Mouse (Mus musculus) heart, embryonic 13.5 days (tissue): ENCODE measurements at regions not wholly inside any gene's neighbourhood (a gene's known extent, or its start where the extent isn't known, plus 50 kb on each side); places are given as distances from the start of the nearest gene placed in this dataset.

Source experiments
- ATAC-seq: fragments of 200-750 bp; cut with Nextera tagmentation; 2 replicates; pipeline ENCODE4 v1.8.0; 2017; ENCODE audit warnings: moderate TSS enrichment; ENCODE audit not compliant: insufficient number of reproducible peaks, low FRiP score, low TSS enrichment; ENCODE audit errors: extremely low read depth
- H3K27ac ChIP-seq: fragments of 300-500 bp; sonication (generic); replicated peaks from 2 replicates; pipeline ENCODE4 v1.5.1; 2015; ENCODE audit warnings: moderate library complexity, mild to moderate bottlenecking, inconsistent platforms
- H3K27me3 ChIP-seq: fragments of 300-500 bp; sonication (generic); replicated peaks from 2 replicates; pipeline ENCODE4 v1.6.1; 2015; ENCODE audit warnings: mild to moderate bottlenecking, inconsistent platforms
- H3K36me3 ChIP-seq: fragments of 300-500 bp; sonication (generic); 2 replicates; pipeline ENCODE4 v1.6.1; 2015; ENCODE audit warnings: mild to moderate bottlenecking, inconsistent platforms
- H3K4me1 ChIP-seq: fragments of 300-500 bp; sonication (generic); 2 replicates; pipeline ENCODE4 v1.6.1; 2015; ENCODE audit warnings: inconsistent platforms
- H3K4me2 ChIP-seq: fragments of 300-500 bp; sonication (generic); 2 replicates; pipeline ENCODE4 v1.6.1; 2015; ENCODE audit warnings: inconsistent platforms, mild to moderate bottlenecking, moderate library complexity
- H3K4me3 ChIP-seq: fragments of 300-500 bp; sonication (generic); 2 replicates; pipeline ENCODE4 v1.5.1; 2015; ENCODE audit warnings: moderate library complexity, mild to moderate bottlenecking, inconsistent platforms
- H3K9ac ChIP-seq: fragments of 300-500 bp; sonication (generic); 2 replicates; pipeline ENCODE4 v1.6.1; 2015; ENCODE audit warnings: inconsistent platforms, mild to moderate bottlenecking, moderate library complexity
- H3K9me3 ChIP-seq: fragments of 300-500 bp; sonication (generic); 2 replicates; pipeline ENCODE4 v1.6.1; 2016; ENCODE audit warnings: inconsistent platforms
- WGBS: fragments of 180-500 bp; shearing (Covaris S2); methylation state at CpG from one replicate; pipeline ENCODE4 v1.1.7; 2015; ENCODE audit warnings: mixed read lengths; 5-methylcytosine and 5-hydroxymethylcytosine counted together

- no peaks in the 10 kb centered on the region for H3K27me3 ChIP-seq
- no peak overlapping the region for H3K4me3 ChIP-seq
- no peak overlapping the region for H3K4me2 ChIP-seq
- 76% methylated on average over 2 of the region's 2 CpGs for WGBS
- H3K9me3 ChIP-seq = no peaks in the 10 kb centered on the region
- no peak overlapping the region for H3K9ac ChIP-seq
- ATAC-seq = no peak
- no peaks in the 10 kb centered on the region for H3K36me3 ChIP-seq
- H3K27ac ChIP-seq = no peak overlapping the region
- H3K4me1 ChIP-seq = peaks cover 10% of the 10 kb centered on the region
These were observed 172.0 kb upstream of the Lyplal1 start for GRCm38 (mm10) chr1:186289117-186289516.

- no peak overlapping the region for H3K4me2 ChIP-seq
- H3K27me3 ChIP-seq = no peaks in the 10 kb centered on the region
- H3K4me1 ChIP-seq = peaks cover 4% of the 10 kb centered on the region; the same call in 1 of the 2 replicates
- 67% methylated on average over 8 of the region's 8 CpGs for WGBS
- H3K27ac ChIP-seq = no peak overlapping the region
- no peak for ATAC-seq
- no peak overlapping the region for H3K4me3 ChIP-seq
- no peaks in the 10 kb centered on the region for H3K36me3 ChIP-seq
- H3K9me3 ChIP-seq = no peaks in the 10 kb centered on the region
- no peak overlapping the region for H3K9ac ChIP-seq
These were observed 170.7 kb upstream of the Lyplal1 start for GRCm38 (mm10) chr1:186287831-186288230.

DNA sequence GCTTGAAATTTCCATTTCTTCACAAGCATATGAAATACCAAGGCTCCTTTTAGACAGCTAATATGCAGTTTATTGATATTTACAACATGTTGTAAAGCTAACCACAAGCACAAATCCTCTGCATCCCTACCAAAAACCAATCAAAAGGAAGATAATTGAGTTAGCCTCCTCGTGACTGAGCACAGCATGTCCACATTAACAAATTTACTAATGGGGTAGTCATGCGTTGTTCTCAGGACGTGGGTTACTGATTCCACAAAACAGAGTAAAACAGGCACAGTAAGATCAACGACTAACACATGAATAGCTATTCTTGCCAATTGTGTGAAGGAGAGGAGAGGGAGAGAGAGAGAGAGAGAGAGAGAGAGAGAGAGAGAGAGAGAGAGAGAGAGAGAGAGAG lies 169.3 kb upstream of the Lyplal1 start:
- peaks cover 4% of the 10 kb centered on the region; the same call in 1 of the 2 replicates for H3K4me1 ChIP-seq
- H3K27ac ChIP-seq = no peak overlapping the region
- WGBS = 75% methylated on average over 4 of the region's 4 CpGs
- H3K36me3 ChIP-seq = no peaks in the 10 kb centered on the region
- no peak for ATAC-seq
- no peaks in the 10 kb centered on the region for H3K27me3 ChIP-seq
- no peaks in the 10 kb centered on the region for H3K9me3 ChIP-seq
- H3K4me2 ChIP-seq = no peak overlapping the region
- H3K4me3 ChIP-seq = no peak overlapping the region
- H3K9ac ChIP-seq = no peak overlapping the region

GRCm38 (mm10) chr1:186277981-186278634 lies 161.0 kb upstream of the Lyplal1 start:
- no peaks in the 10 kb centered on the region for H3K9me3 ChIP-seq
- no peak overlapping the region for H3K4me2 ChIP-seq
- no peak overlapping the region for H3K4me3 ChIP-seq
- ATAC-seq = no peak
- H3K4me1 ChIP-seq = no peaks in the 10 kb centered on the region
- H3K36me3 ChIP-seq = no peaks in the 10 kb centered on the region
- WGBS = 75% methylated on average over 11 of the region's 11 CpGs
- H3K27me3 ChIP-seq = no peaks in the 10 kb centered on the region
- no peak overlapping the region for H3K27ac ChIP-seq
- H3K9ac ChIP-seq = no peak overlapping the region

GRCm38 (mm10) chr1:186271436-186271835 lies 154.3 kb upstream of the Lyplal1 start:
- Histone ChIP-seq H3K36me3 (no peaks in the 10 kb centered on the region), H3K9me3 (peaks cover under 1% of the 10 kb centered on the region; the same call in 1 of the 2 replicates), H3K27me3 (no peaks in the 10 kb centered on the region), H3K27ac (no peak overlapping the region), H3K4me2 (no peak overlapping the region), H3K9ac (no peak overlapping the region), H3K4me1 (peaks cover 11% of the 10 kb centered on the region), H3K4me3 (no peak overlapping the region)
- 80% methylated on average over 2 of the region's 2 CpGs for WGBS
- ATAC-seq = no peak

DNA sequence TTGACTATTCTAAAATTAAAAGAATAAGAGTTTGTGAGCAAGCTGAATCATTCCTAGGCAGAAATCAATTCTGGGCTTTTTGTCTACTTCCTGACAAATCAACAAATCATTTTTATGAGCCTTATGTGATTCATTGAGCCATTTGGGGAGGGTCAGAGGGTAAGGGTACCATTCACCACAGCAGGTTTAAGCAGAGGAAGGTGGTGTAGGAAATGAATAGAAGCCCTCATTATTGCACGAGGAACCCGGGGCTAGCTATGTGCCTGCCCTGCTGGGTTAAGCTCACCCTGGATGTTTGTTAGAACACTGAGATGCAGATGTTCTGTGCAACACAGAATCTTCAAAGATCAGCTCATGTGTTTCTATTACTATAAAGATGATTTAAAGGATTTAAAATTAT lies 150.2 kb upstream of the Lyplal1 start:
- Histone ChIP-seq H3K4me1 (peaks cover 20% of the 10 kb centered on the region), H3K27ac (no peak overlapping the region), H3K9me3 (peaks cover 6% of the 10 kb centered on the region; the same call in 1 of the 2 replicates), H3K4me2 (no peak overlapping the region), H3K9ac (no peak overlapping the region), H3K4me3 (no peak overlapping the region), H3K27me3 (no peaks in the 10 kb centered on the region), H3K36me3 (no peaks in the 10 kb centered on the region)
- 78% methylated on average over 2 of the region's 2 CpGs for WGBS
- no peak for ATAC-seq

DNA sequence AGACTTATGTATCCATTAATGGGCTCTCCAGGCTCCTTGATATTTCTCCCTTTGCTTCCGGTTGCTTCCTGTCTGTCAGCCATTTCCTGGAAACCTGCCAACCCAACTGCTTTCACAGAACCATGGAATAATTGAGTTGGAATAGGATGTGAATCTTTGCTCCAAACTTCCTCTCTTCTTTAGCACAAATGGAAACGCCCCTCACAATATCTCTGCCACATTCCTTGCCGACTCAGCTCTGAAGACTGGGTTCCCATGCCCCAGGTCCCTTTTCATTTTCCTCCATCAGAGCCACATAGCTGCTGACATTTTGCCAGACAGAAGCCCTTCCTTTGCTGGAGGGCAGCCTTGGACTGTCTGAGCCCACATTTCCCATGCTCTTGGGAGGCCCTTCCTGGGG lies 147.5 kb upstream of the Lyplal1 start:
- Histone ChIP-seq H3K27me3 (no peaks in the 10 kb centered on the region), H3K36me3 (no peaks in the 10 kb centered on the region), H3K4me1 (peaks cover 41% of the 10 kb centered on the region), H3K4me3 (no peak overlapping the region), H3K27ac (peak overlapping the region; percentile 85), H3K9me3 (peaks cover 6% of the 10 kb centered on the region; the same call in 1 of the 2 replicates), H3K4me2 (0 out of 2 replicates have a peak overlapping the region, but pooled peaks have one; percentile 4), H3K9ac (no peak overlapping the region)
- no peak for ATAC-seq
- WGBS = 38% methylated on average over 3 of the region's 3 CpGs

DNA sequence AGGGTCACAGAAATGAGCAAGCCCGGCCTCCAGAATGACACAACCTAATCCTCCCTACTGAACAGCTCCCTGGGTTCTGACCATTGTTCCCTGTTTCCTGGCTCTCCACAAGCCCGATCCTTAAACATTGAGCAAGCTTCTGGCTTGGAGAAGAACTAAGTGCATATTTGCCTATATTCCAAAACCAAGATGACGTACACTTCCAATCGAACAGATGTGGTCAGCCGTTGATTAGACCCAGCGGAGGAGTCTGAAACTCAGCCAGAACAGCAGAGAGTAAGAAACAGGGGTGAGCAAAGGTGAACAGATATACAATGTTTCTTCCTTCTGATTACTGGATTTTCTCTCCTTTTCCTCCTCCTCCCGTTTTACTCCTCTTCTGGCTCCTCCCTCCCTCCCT lies 146.8 kb upstream of the Lyplal1 start:
- peaks cover 6% of the 10 kb centered on the region; the same call in 1 of the 2 replicates for H3K9me3 ChIP-seq
- no peaks in the 10 kb centered on the region for H3K27me3 ChIP-seq
- H3K4me1 ChIP-seq = peaks cover 36% of the 10 kb centered on the region
- H3K4me3 ChIP-seq = no peak overlapping the region
- 49% methylated on average over 7 of the region's 7 CpGs for WGBS
- no peak overlapping the region for H3K4me2 ChIP-seq
- no peaks in the 10 kb centered on the region for H3K36me3 ChIP-seq
- H3K9ac ChIP-seq = no peak overlapping the region
- ATAC-seq = no peak
- H3K27ac ChIP-seq = peak overlapping the region; percentile 65

DNA sequence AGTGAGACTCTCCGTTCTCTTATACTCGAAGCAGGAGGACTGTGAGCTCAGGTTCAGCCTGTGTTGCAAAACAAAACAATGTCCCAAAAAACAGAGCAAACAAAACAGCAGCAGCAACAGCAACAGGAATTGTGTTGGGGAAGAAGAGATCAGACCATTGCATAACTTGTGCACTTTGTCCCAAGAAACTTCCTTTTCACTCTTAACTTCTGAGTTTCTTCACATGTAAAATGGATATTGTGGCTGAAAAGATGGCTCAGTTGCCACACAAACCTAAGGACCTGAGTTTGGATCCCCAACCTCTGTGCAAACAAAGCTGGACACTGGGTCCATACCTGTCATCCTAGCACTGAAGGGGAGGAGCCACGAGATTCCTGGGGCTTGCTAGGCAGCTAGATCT lies 146.1 kb upstream of the Lyplal1 start:
- Histone ChIP-seq H3K4me3 (no peak overlapping the region), H3K9me3 (peaks cover 6% of the 10 kb centered on the region; the same call in 1 of the 2 replicates), H3K27me3 (no peaks in the 10 kb centered on the region), H3K27ac (peak overlapping the region; percentile 65), H3K36me3 (no peaks in the 10 kb centered on the region), H3K4me2 (no peak overlapping the region), H3K4me1 (peaks cover 30% of the 10 kb centered on the region), H3K9ac (no peak overlapping the region)
- no peak for ATAC-seq
- 69% methylated on average over 3 of the region's 3 CpGs for WGBS

GRCm38 (mm10) chr1:186262040-186262439 lies 144.9 kb upstream of the Lyplal1 start:
- Histone ChIP-seq H3K4me3 (no peak overlapping the region), H3K4me1 (peaks cover 34% of the 10 kb centered on the region), H3K36me3 (no peaks in the 10 kb centered on the region), H3K9ac (no peak overlapping the region), H3K9me3 (peaks cover 6% of the 10 kb centered on the region; the same call in 1 of the 2 replicates), H3K27me3 (no peaks in the 10 kb centered on the region), H3K4me2 (no peak overlapping the region), H3K27ac (peak overlapping the region; percentile 69)
- WGBS = 70% methylated on average over 6 of the region's 6 CpGs
- no peak for ATAC-seq

DNA sequence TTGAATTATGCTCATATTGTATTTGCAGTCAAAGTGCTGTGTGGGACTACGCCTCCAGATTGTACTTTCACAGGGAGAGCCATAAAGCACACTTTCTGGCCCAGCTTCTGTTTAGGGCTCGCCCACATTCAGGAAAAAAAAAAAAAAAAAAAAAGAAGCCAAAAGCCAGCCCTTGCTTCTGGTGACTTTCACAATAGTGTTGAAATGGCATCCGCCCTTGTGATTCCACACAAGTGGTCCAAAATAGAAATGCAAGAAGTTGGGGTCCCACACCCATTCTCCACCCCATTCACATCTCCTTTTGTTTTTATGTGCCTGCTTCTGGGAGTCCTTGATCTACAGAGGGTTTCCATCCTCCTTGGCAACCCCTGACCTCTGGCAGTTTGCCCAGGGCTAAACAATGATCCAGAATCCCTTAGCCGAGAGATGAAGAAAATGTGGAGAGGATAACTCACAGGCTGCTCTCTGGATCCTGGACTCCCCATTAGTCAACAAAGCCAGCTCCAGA lies 144.3 kb upstream of the Lyplal1 start:
- no peaks in the 10 kb centered on the region for H3K36me3 ChIP-seq
- H3K27ac ChIP-seq = peak overlapping the region; percentile 69
- no peaks in the 10 kb centered on the region for H3K27me3 ChIP-seq
- ATAC-seq = peak; percentile 22; the same call in 1 of the 2 replicates
- peaks cover 34% of the 10 kb centered on the region for H3K4me1 ChIP-seq
- no peak overlapping the region for H3K9ac ChIP-seq
- peaks cover 5% of the 10 kb centered on the region; the same call in 1 of the 2 replicates for H3K9me3 ChIP-seq
- 23% methylated on average over 4 of the region's 4 CpGs for WGBS
- no peak overlapping the region for H3K4me2 ChIP-seq
- H3K4me3 ChIP-seq = no peak overlapping the region

DNA sequence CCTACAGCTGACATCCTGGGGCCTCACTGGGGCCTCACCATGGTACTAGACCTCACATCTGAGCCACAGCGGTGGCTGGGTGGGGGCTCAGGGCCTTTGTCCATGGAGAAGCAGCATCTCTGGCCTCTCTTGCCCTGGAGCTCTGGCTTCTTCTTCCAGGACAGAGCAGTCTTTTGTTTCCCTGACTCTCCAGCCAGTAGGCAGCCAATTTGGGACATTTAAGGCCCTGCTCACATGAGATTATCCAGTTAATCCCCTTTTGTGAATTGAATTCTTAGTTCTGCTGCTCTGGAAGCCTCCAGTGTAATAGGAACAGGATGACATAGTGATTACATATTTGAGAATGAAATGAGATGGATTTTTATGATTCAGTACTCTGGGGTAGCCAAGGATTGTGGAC lies 140.5 kb upstream of the Lyplal1 start:
- H3K27me3 ChIP-seq = no peaks in the 10 kb centered on the region
- no peak for ATAC-seq
- H3K36me3 ChIP-seq = no peaks in the 10 kb centered on the region
- no peaks in the 10 kb centered on the region for H3K9me3 ChIP-seq
- no peak overlapping the region for H3K4me2 ChIP-seq
- H3K4me3 ChIP-seq = no peak overlapping the region
- 81% methylated on average over 1 of the region's 1 CpGs for WGBS
- no peak overlapping the region for H3K27ac ChIP-seq
- no peak overlapping the region for H3K9ac ChIP-seq
- H3K4me1 ChIP-seq = peaks cover 32% of the 10 kb centered on the region
